Mouse (Mus musculus) embryonic fibroblast, embryonic 13.5 days (primary cell): ENCODE data around the gene Tmem191c.

ENCODE experiments used
- CTCF ChIP-seq: IDR thresholded peaks from 2 replicates; pipeline ENCODE4 v1.5.1; 2011; ENCODE audit warnings: mild to moderate bottlenecking, control low read depth, low read length, moderate library complexity, borderline replicate concordance; ENCODE audit not compliant: insufficient read depth
- POLR2A ChIP-seq: IDR thresholded peaks from 2 replicates; pipeline ENCODE4 v1.6.1; 2011; ENCODE audit warnings: low read depth, mild to moderate bottlenecking, control low read depth, low read length, moderate library complexity

DNA sequence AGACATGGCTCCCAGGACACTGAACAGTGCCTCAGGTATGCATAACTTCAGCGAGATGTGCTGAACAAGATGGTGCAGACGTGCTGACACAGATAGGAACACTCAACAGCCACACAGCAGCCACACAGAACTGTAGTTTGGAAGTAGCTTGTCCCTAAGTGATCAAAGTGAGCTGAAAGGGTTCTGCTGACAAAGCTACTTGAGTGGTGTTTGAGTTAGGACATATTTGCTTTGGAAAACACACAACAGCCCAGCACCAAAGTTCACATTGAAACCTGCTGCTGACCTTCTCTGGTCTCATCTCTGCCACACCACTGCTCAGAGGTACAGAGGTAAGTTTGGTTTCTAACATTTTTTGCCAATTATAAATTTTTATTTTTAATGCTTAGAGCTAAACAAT, 55.2 kb downstream of the Tmem191c start, which contains the start of gene Serpind1:
- TF ChIP-seq POLR2A (no peak), CTCF (no peak)
